Mouse (Mus musculus) megakaryocyte-erythroid progenitor cell, adult 5-6 weeks (primary cell): Measurements from ENCODE around the gene Topbp1. TPM values are rescaled to one million over a fixed set of nuclear protein-coding genes. Genes with fewer than 3 reads are reported as not detected.
"Not testable (repeated sequence)": the region's sequence is repeated elsewhere in the genome, so short reads cannot be mapped to it uniquely, and the experiment has no call there.

Experiments
- ATAC-seq: replicated peaks from 2 replicates; pipeline ENCODE4 v1.8.0; 2016; ENCODE audit warnings: mild to moderate bottlenecking, inconsistent platforms; ENCODE audit not compliant: severe bottlenecking, poor library complexity, low FRiP score, low TSS enrichment
- total RNA-seq, 2 experiments: library from RNA; stranded (forward) in 1 of 2; stranded (reverse) in 1 of 2; fragments of 200-1000, 215-1000 nt in 1 of 2; fragments of >200 nt in 1 of 2; fragmentation: Nextera tagmentation in 1 of 2; gene quantifications; 2 replicates each; pipeline ENCODE4 v1.2.3; 2014 to 2017

The Topbp1 gene
- total RNA-seq, 2 experiments from 2014 or later = 141 to 238 TPM

DNA sequence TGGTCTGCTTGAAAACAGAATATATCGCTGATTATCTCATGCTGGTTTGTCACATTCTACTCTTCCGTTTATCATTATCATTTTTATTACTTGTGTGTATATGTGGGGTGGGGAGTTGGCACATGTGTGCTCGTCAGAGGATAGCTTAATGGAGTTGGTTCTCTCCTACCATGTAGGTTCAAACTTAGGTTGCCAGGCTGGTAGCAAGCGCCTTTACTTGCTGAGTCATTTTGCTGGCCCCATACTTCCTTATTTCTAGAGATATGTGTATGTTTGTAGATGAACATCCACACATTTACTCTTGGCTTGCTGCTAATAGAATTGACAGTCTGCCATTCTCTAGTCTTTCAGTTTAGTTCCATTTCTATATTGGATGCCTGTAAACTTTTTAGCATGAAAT, 42.0 kb downstream of the Topbp1 start:
- peak; percentile 51; the same call in 1 of the 2 replicates for ATAC-seq

DNA sequence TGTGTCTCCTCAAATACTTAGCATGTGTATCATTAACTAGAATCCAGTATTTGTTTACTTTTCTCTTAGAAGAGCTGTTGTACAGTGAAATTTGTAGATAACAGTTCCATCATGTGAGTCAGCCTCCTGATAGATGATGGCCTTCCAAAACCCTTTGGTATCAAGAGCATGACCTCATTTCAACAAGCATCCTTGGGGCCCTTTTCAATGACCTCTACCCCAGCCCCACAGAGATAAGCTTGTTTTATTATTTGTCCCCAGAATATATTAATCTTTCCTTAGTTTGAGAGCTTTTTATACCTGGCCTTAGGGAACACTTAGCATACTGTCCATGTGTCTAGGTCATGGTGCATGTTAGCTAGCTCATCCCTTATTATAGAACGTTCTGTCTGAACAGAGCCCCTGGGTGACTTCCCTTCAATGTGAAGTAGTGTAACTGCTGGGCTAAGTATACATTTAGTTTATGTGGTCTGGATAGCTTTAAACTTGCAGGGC, 43.0 kb downstream of the Topbp1 start:
- no peak for ATAC-seq

DNA sequence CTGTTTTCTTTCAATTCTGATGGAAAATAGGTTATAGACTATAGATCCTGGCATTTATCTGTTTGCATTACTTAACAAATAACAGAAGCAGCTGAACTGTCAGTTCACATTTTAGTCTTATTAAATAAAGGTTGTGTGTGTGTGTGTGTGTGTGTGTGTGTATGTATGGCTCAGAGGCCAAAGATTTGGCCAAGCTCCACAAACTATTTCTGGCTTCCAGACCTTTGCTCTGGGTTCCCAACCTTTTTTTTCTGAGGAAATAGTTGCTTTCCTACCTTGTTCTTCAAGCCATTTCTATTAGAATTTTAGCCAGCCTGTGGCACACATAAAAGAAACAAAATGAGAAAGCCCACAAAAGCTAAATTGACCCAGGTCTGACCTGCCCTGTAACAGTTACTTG, 43.8 kb downstream of the Topbp1 start:
- ATAC-seq = no peak

GRCm38 (mm10) chr9:103353500-103354260, 48.7 kb downstream of the Topbp1 start:
- ATAC-seq = not testable (repeated sequence)

- ATAC-seq = peak; percentile 91
These were observed 52.9 kb downstream of the Topbp1 start for GRCm38 (mm10) chr9:103357893-103358292.

GRCm38 (mm10) chr9:103358545-103358944, 53.5 kb downstream of the Topbp1 start:
- ATAC-seq = peak; percentile 28; the same call in 1 of the 2 replicates

GRCm38 (mm10) chr9:103360642-103361041, 55.6 kb downstream of the Topbp1 start:
- ATAC-seq = no peak

DNA sequence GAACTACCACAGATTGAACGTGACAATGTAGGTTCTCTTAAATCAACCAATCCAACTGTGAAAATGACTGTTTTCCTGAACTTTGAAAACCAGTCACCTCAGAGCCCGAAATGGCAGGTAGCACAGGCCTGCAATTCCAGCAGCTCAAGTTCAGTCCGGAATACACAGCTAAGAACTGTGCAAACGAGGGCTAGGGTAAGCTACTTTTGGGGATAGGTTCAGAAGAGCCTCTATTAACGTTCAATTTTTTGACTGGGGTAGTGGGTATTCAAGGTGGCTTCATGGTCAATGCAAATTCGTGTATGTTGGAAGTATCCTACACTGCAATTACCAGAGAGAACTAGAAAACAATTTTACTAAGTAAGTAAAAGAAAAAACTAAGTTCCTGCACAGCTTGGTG, 58.1 kb downstream of the Topbp1 start:
- ATAC-seq = no peak

DNA sequence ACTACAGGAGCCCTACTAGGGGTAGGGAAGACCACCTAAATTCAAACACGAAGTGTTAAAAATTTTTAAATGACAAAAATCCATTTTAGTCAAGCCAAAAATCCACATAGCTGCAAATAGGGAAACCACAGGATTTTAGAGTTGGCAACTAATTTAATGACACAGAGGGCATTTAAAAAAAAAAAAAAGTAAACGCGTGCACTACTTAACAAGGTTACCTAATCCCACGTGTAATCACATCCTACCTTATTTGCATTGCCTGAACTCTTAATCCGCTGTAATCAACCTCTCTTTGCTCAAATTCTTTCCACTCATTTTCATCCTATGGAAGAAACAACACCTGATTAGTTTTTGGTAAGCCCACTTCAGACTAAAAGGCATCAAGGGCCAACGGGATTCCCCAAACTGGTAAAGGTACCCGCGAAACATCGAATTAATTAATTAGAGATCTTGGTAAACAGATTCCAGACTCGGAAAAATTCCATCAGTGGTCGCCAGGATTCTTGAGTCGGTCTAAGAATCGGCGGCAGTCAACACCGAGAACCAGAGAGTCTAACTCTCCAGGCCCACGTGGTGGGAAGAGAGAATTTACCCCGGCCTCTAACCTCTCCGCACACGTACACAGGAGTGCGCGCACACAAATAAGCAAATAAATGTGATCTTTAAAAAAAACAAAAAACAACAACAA, 58.9 kb downstream of the Topbp1 start:
- no peak for ATAC-seq

DNA sequence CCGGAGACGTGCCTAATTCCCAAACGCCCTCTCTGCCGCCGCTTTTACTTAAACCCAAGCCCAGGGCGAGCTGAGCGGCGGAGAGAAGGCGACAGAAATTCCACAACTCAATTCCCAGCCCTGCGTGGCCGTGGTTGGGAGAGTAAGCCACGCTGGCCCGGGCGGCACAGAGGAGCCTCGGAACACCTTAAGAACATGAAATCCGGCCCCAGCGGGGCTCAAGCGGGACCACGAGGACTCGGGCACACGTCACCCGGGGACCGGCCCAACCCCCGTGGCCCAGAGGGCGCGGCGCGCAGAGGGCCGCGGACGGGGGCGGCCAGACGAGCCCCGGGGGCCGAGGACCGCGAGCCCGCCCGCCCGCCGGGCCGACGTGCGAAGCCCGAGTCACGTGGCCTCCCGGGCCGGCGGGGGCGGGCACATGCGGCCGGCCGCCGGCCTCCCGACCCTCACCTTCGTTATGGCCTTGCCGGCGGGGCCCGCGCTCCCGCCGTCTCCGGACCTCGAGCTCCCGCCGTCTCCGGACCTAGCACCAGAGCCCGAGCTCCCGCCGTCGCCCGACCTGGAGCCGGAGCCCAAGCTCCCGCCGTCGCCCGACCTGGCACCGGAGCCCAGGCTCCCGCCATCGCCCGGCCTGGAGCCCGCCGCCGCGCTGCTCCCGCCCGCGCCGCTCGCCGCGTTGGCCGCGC, 59.7 kb downstream of the Topbp1 start:
- ATAC-seq = peak; percentile 39

- ATAC-seq = peak; percentile 97
These were observed 60.6 kb downstream of the Topbp1 start, which contains the start of gene Cdv3 for GRCm38 (mm10) chr9:103365290-103366247. Gene Cdv3, minus strand, starts transcription at chr9:103365840.

DNA sequence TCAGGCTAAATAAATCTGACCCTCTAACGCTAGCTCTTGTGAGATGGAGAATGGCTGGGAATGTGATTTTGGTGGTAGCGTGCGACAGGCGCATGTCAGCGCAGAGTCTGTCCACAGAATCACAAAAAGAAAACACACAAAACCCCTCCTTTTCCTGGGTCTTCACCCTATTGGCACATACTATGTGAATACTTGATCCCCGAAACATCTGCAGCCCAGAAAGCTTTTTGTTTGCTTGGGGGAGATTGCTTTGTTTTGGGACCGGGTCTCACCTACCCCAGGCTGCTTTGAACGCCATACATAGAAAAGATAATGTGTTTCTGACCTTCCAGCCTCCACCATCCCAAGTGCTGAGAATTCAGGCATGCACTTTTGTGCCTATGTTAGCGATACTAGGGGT, 61.3 kb downstream of the Topbp1 start:
- ATAC-seq = no peak

DNA sequence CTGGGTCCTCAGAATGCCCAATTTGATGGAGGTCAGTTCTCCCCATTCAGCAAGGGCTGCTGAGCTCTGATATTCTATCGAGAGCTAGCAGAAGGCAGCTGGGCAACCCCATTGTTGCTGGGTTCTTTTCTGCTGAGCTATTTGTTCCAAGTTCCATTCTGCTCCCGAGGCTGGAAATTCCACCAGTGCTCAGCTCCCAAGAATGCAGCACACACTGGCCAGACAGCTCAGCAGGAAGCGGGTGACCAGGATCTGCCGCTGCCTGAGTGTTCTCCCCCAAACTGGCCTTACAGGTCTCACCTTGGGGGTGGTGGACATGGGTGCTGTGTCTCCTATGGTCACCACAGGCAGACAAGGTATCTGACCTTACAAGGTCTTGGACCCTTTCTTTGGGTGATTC, 64.9 kb downstream of the Topbp1 start:
- no peak for ATAC-seq

DNA sequence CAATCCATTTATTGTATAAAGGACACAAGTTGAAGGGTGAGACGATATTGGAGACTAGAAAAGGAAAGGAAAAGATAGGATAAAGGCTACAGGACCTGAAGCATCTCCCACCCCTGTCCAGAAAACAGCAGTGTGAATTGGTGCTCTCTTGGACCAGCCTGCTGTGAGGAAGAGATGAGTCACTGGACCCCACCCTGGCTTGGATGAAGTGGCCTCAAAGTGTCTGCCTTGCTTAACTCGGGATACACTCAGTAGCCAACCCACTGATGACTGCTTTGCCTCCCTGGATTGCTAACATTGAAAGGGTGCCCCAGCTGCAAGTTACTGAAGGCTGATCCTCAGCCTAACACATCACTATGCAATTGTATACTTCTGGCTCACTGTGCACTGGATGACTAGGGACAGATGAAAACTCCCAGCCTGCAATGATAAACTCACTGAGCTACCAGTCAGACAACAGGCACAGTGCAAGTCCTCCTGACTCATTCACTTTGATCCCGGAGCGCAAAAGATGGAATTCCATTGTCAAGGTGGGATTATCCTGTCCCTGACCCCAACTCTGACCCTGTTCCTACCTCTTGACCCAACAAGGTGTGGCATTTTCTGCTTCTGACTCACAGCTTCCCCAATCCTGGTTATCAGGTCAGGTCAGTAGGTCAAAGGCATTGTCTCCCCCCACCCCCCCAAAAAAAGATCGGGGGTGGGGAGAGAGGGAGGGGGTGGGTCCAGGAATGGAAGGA, 67.4 kb downstream of the Topbp1 start:
- no peak for ATAC-seq

- ATAC-seq = no peak
These were observed 71.6 kb downstream of the Topbp1 start for GRCm38 (mm10) chr9:103376346-103377320.

GRCm38 (mm10) chr9:103378686-103379085, 73.7 kb downstream of the Topbp1 start:
- no peak for ATAC-seq

- no peak for ATAC-seq
These were observed 74.2 kb downstream of the Topbp1 start for GRCm38 (mm10) chr9:103379199-103379598.
